Mouse (Mus musculus): ENCODE results near the gene Tmpo. TPM values are rescaled to one million over a fixed set of nuclear protein-coding genes. Genes with fewer than 3 reads are reported as not detected.

Gene Tmpo
- polyA plus RNA-seq, 1 experiment from 2014 or later: 438 TPM

Other genes starting within 250 kb of the Tmpo start
- 29.7 and 31.6 TPM in 2 replicates for gene Apaf1, start 98.5 kb downstream of the Tmpo start, polyA plus RNA-seq (2016; fragmentation: Nextera tagmentation; extraction: Ambion mirVana)
- gene Ikbip, start 98.4 kb downstream of the Tmpo start, polyA plus RNA-seq (2016; fragmentation: Nextera tagmentation; extraction: Ambion mirVana): 19.4 TPM in 2 replicates
- 359 and 369 TPM in 2 replicates for gene Slc25a3, start 57.3 kb downstream of the Tmpo start, polyA plus RNA-seq (2016; fragmentation: Nextera tagmentation; extraction: Ambion mirVana)